8 mouse cellular contexts compared by ENCODE assay signal in the genomic region with DNA sequence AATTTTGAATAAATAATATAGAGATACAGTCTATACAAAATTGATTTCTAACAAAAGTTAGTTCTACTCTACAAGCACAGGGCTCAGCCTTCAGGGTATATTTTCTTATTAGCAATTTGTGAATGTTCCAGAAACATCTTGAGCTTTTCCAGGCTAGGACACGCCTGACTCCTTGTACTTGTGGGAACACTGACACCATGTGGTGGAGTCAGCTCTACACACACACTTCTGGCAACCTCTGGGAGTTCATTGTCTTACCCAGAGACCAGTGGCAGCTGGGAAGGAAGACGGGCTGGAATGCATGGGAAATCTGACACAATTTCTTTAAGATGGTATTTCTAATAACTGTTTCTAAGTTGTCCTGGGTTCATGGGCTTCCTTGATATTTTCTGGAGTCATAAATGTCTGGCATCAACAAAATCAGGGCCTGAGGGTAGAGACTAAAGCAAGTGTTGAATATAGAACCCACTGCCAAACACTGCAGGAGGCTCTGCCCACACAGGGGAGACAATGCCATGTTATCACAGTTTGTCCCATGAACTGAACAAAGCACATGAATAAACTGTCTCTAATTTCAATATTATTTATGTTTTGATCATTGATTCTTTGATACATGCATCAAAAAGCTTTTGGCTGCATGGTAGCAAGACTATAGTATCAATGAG.
DNase-seq lines count a peak whose midpoint lies in the region; ATAC-seq and TF ChIP-seq lines count a peak whose summit lies in the region.

No protein-coding gene starts in this region.

- WGBS in midbrain, postnatal 0 days, result 6% methylated on average over 2 of the region's 2 CpGs

- peak; percentile 91 for ATAC-seq in midbrain, postnatal 0 days (ENCODE audit: low FRiP score)

- intact Hi-C loops in left cerebral cortex, postnatal 4 days (cut with DNase I), result loop anchor here (10.0 kb wide), 2 partner anchors 325 to 545 kb away; partner anchors contain the start of gene Grb10

- no peak overlapping the region for H3K4me2 ChIP-seq in midbrain, postnatal 0 days (ENCODE audit: low read depth, low read length, poor library complexity, severe bottlenecking)

- no peak overlapping the region for H3K9ac ChIP-seq in midbrain, postnatal 0 days (replicated peaks; ENCODE audit: low read length, poor library complexity, severe bottlenecking)

- no peak overlapping the region for H3K27ac ChIP-seq in midbrain, postnatal 0 days (ENCODE audit: low read depth, low read length)

- DNase-seq in adipocyte (ENCODE audit: low spot score), result peak; percentile 79
- peak; percentile 32 for DNase-seq in embryo, embryonic 11.5 days (ENCODE audit: low read depth, low spot score)
- peak; percentile 81 to 82 for DNase-seq in heart, adult 18-20 months
- DNase-seq in kidney, adult 11 months, result peak; percentile 46
- DNase-seq in left cerebral cortex, postnatal 4 days, result peak; percentile 41
- DNase-seq in midbrain, postnatal 0 days (ENCODE audit: low spot score), result peak; percentile 88
- DNase-seq in testis, postnatal 14 days (ENCODE audit: low spot score), result peak; percentile 10
- DNase-seq in spleen, postnatal 10 days (ENCODE audit: low spot score in 2 of 2), result no peak

- TF ChIP-seq CTCF in midbrain, postnatal 0 days (IDR thresholded peaks at IDR 0.05), result peak; percentile 88

- no peaks in the 10 kb centered on the region for H3K27me3 ChIP-seq in midbrain, postnatal 0 days (ENCODE audit: insufficient read depth, low read length)

- no peaks in the 10 kb centered on the region for H3K4me1 ChIP-seq in midbrain, postnatal 0 days (ENCODE audit: insufficient read depth, low read length)

- H3K4me3 ChIP-seq in midbrain, postnatal 0 days (ENCODE audit: low read depth, low read length), result no peak overlapping the region

- H3K9me3 ChIP-seq in midbrain, postnatal 0 days (ENCODE audit: low read length), result no peaks in the 10 kb centered on the region

- H3K36me3 ChIP-seq in midbrain, postnatal 0 days (ENCODE audit: insufficient read depth, low read length), result no peaks in the 10 kb centered on the region

Comparison
In these comparisons a context has a peak if more than half of its experiments do, and no peak if none do; other contexts are left out.
1. DNase-seq: peak in adipocyte (single experiment), embryo, embryonic 11.5 days (single experiment), heart, adult 18-20 months (2 of 2), kidney, adult 11 months (single experiment), left cerebral cortex, postnatal 4 days (single experiment), midbrain, postnatal 0 days (single experiment) and testis, postnatal 14 days (single experiment); none in spleen, postnatal 10 days (0 of 2).